Mouse (Mus musculus) hindbrain, embryonic 15.5 days (tissue): ENCODE data around the gene Klhl7. TPM values are rescaled to one million over a fixed set of nuclear protein-coding genes. Genes with fewer than 3 reads are reported as not detected.

Experiments
- ATAC-seq: fragments of 200-750 bp; cut with Nextera tagmentation; 2 replicates; pipeline ENCODE4 v1.8.0; 2017; ENCODE audit warnings: low read depth, moderate number of reproducible peaks, moderate TSS enrichment; ENCODE audit not compliant: low FRiP score
- H3K27ac ChIP-seq: fragments of 300-500 bp; sonication (generic); replicated peaks from 2 replicates; pipeline ENCODE4 v1.5.1; 2015; ENCODE audit warnings: mild to moderate bottlenecking, inconsistent platforms
- H3K27me3 ChIP-seq: fragments of 300-500 bp; sonication (generic); 2 replicates; pipeline ENCODE4 v1.6.1; 2015; ENCODE audit warnings: control low read depth, inconsistent platforms
- H3K36me3 ChIP-seq: fragments of 300-500 bp; sonication (generic); 2 replicates; pipeline ENCODE4 v1.6.1; 2015; ENCODE audit warnings: control low read depth, inconsistent platforms
- H3K4me1 ChIP-seq: fragments of 300-500 bp; sonication (generic); replicated peaks from 2 replicates; pipeline ENCODE4 v1.6.1; 2015; ENCODE audit warnings: control low read depth, inconsistent platforms
- H3K4me2 ChIP-seq: fragments of 300-500 bp; sonication (generic); 2 replicates; pipeline ENCODE4 v1.6.1; 2015; ENCODE audit warnings: moderate library complexity, mild to moderate bottlenecking, inconsistent platforms
- H3K4me3 ChIP-seq: fragments of 300-500 bp; sonication (generic); 2 replicates; pipeline ENCODE4 v1.5.1; 2015; ENCODE audit warnings: mild to moderate bottlenecking, inconsistent platforms
- H3K9ac ChIP-seq: fragments of 300-500 bp; sonication (generic); 2 replicates; pipeline ENCODE4 v1.6.1; 2015; ENCODE audit warnings: inconsistent platforms
- H3K9me3 ChIP-seq: fragments of 300-500 bp; sonication (generic); 2 replicates; pipeline ENCODE4 v1.6.1; 2016; ENCODE audit warnings: control low read depth, inconsistent platforms
- WGBS: fragments of 180-500 bp; shearing (Covaris S2); methylation state at CpG from one replicate; pipeline ENCODE4 v1.1.7; 2015; 5-methylcytosine and 5-hydroxymethylcytosine counted together
- polyA plus RNA-seq: library from polyadenylated mRNA; unstranded; fragments of >200 nt; fragmentation: Nextera tagmentation; extraction: Ambion mirVana; gene quantifications from 2 replicates; pipeline ENCODE4 v1.2.1, GENCODE M21; 2015

Gene Klhl7
- polyA plus RNA-seq, 1 experiment from 2014 or later = 129 TPM

DNA sequence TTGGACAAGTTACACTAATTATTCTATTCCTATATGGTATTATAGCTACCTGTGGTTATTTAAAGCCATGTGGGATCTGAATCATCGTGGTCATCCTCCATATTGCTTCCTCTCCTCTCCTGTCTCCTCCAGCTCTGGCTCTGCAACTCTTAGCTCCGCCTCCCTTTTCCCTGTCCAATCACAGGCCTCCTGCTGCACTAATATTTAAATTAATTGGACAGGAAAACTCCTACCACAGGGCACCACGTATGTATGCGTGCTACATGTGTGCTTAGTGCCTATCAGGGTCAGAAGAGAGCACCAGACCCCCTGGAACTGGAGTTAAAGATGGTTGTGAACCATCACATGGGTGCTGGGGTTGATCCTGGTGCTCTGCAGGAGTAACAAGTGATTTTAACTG is 88.1 kb downstream of the Klhl7 start:
- Histone ChIP-seq H3K27ac (no peak overlapping the region), H3K4me1 (no peaks in the 10 kb centered on the region), H3K27me3 (no peaks in the 10 kb centered on the region), H3K4me2 (no peak overlapping the region), H3K4me3 (no peak overlapping the region), H3K9me3 (peaks cover 3% of the 10 kb centered on the region; the same call in 1 of the 2 replicates), H3K36me3 (peaks cover 18% of the 10 kb centered on the region), H3K9ac (no peak overlapping the region)
- ATAC-seq = no peak
- 75% methylated on average over 4 of the region's 4 CpGs for WGBS

DNA sequence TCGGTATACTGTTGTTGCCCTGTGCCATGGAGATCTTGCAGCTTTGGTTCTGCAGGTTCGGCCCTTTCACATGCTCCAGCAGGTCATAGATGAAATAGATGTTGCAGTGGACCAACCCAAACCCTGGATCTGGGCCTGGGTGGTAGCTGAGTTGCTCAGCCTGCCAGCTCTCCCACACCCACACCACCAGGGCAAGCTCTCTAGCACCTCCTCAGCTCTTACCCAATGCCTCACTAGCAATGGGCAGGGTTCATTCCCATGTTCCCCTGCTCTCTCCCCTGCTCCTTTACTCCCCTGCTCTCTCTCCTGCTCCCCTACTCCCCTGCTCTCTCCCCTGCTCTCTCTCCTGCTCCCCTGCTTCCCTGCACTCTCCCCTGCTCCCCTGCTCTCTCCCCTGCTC is 91.4 kb downstream of the Klhl7 start:
- Histone ChIP-seq H3K4me1 (no peaks in the 10 kb centered on the region), H3K27me3 (no peaks in the 10 kb centered on the region), H3K4me3 (no peak overlapping the region), H3K27ac (no peak overlapping the region), H3K36me3 (peaks cover 4% of the 10 kb centered on the region; the same call in 1 of the 2 replicates), H3K4me2 (no peak overlapping the region), H3K9ac (no peak overlapping the region), H3K9me3 (no peaks in the 10 kb centered on the region)
- whole genome bisulfite sequencing = 89% methylated on average over 2 of the region's 2 CpGs
- ATAC-seq = no peak

DNA sequence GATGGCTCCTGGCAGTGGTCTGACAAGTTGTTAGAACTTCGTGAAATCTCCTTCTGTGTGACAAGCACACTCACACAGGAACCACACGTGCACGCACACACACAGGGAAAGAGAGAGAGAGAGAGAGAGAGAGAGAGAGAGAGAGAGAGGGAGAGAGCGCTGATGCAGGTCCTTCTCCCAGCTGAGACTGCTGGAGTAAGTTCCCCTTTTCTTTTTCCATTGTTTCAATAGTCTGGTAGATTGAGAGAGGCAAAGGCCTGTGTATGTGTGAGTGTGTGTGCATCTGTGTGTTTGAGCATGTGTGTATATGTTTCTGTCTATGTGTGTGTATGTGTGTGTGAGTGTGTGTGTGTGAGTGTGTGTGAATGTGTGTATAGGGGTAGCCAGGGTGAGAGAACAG is 100.6 kb downstream of the Klhl7 start:
- ATAC-seq = no peak
- no peaks in the 10 kb centered on the region for H3K36me3 ChIP-seq
- WGBS = 80% methylated on average over 4 of the region's 4 CpGs

DNA sequence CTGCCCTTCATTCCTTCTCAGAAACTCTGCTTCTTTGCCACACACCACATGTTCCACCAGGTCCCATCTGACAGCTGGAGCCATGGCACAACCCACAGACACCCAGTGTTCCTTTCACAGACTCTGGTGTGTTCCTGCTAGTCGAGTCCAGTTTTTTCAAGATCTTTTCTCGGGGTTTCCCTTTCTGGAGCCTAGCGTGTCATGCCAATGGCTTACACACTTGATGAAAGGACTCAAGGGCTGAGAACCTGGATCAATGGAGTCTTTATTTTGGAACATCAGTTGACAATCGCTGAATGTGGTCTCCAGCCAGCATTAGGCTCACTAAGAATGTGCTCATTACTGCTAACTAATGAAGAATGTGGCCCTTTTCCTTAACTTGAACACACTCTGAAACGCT is 102.1 kb downstream of the Klhl7 start:
- H3K4me1 ChIP-seq = no peaks in the 10 kb centered on the region
- 73% methylated on average over 5 of the region's 5 CpGs for WGBS
- H3K27me3 ChIP-seq = no peaks in the 10 kb centered on the region
- no peaks in the 10 kb centered on the region for H3K36me3 ChIP-seq
- peak; percentile 34; the same call in 1 of the 2 replicates for ATAC-seq
- H3K9me3 ChIP-seq = no peaks in the 10 kb centered on the region
- H3K4me2 ChIP-seq = no peak overlapping the region
- no peak overlapping the region for H3K4me3 ChIP-seq
- H3K9ac ChIP-seq = no peak overlapping the region
- H3K27ac ChIP-seq = no peak overlapping the region

More for the DNA sequence above, 100.6 kb downstream of the Klhl7 start:
- Histone ChIP-seq H3K9ac (no peak overlapping the region), H3K4me2 (no peak overlapping the region), H3K9me3 (no peaks in the 10 kb centered on the region), H3K4me1 (no peaks in the 10 kb centered on the region), H3K27ac (no peak overlapping the region), H3K27me3 (no peaks in the 10 kb centered on the region), H3K4me3 (no peak overlapping the region)

DNA sequence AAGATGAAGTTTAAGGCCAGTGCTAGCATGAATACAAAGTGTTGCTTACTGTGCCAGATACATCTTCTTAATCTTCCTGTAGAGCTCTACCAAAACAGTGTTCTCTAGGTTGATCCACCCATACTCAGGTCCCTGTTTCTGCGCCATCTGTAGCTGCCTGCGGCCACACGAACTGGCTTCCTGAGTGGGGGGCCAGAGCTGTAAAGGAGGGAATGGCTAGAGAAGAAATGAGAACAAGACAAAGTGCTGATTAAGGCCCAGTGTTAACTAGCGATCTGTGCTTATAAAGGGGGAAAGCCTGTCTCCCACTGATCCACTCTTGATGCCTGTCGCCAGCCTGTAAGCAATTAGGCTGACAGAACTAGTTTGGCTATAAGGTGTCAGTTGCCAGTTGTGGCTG is 102.9 kb downstream of the Klhl7 start:
- 86% methylated on average over 5 of the region's 5 CpGs for WGBS
- Histone ChIP-seq H3K27me3 (no peaks in the 10 kb centered on the region), H3K4me2 (no peak overlapping the region), H3K4me3 (no peak overlapping the region), H3K36me3 (no peaks in the 10 kb centered on the region), H3K27ac (no peak overlapping the region), H3K9me3 (no peaks in the 10 kb centered on the region), H3K9ac (no peak overlapping the region), H3K4me1 (no peaks in the 10 kb centered on the region)
- no peak for ATAC-seq

DNA sequence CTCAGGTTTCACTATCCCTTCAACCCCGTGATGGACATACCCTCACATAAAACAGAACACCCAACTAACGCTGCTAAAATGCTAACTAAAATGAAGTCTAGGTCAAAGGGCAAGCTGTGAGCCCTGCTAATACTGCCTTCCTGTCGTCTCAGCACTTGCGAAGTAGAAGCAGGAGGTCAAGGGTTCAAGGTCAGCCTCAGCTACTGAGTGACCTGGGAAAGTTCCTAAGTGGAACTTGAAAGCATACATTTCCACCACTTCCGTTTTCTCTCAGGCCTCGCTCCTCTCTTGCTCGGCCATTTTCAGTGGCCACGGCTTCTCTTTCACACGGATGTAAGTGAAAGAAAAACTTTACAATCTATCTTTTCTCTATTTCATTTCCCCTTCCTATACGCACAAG is 107.6 kb downstream of the Klhl7 start:
- Histone ChIP-seq H3K4me2 (no peak overlapping the region), H3K4me3 (no peak overlapping the region), H3K9ac (no peak overlapping the region), H3K27ac (no peak overlapping the region), H3K4me1 (no peaks in the 10 kb centered on the region), H3K9me3 (no peaks in the 10 kb centered on the region), H3K27me3 (no peaks in the 10 kb centered on the region), H3K36me3 (no peaks in the 10 kb centered on the region)
- 78% methylated on average over 10 of the region's 10 CpGs for WGBS
- ATAC-seq = no peak

DNA sequence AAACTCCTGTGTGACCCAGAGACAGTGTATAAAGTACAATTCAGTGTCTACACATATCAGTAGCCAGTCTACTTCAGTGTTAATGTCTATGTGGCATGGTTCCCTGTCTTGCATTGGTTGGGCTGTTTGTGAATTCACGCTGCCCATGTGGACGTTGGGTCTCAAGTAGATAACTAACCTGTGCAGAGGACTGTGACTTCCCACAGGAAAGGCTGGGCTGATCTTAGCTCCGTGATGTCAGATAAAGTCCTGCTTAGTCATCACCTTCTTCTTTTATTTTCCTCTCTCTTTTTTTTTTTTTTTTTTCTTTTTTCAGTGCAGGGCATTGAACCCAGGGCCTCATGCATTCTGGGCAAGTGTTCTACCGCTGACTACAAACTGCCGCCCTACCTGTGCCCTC is 108.1 kb downstream of the Klhl7 start:
- Histone ChIP-seq H3K9me3 (no peaks in the 10 kb centered on the region), H3K4me3 (no peak overlapping the region), H3K4me1 (no peaks in the 10 kb centered on the region), H3K36me3 (no peaks in the 10 kb centered on the region), H3K9ac (no peak overlapping the region), H3K27me3 (no peaks in the 10 kb centered on the region), H3K27ac (no peak overlapping the region), H3K4me2 (no peak overlapping the region)
- no peak for ATAC-seq
- 88% methylated on average over 5 of the region's 5 CpGs for WGBS

Other genes starting within 250 kb of the Klhl7 start
- 31.0 and 31.2 TPM in 2 replicates for gene Fam126a, start 69.9 kb upstream of the Klhl7 start, polyA plus RNA-seq
- gene Nupl2, start 64.4 kb downstream of the Klhl7 start, polyA plus RNA-seq = 12.8 and 13.8 TPM in 2 replicates